Mouse (Mus musculus) limb, embryonic 12.5 days (tissue): ENCODE data around the gene Slc39a10. TPM values are rescaled to one million over a fixed set of nuclear protein-coding genes. Genes with fewer than 3 reads are reported as not detected.

Source experiments
- ATAC-seq: fragments of 200-750 bp; cut with Nextera tagmentation; 2 replicates; pipeline ENCODE4 v1.8.0; 2017; ENCODE audit warnings: low read depth, moderate TSS enrichment; ENCODE audit not compliant: insufficient number of reproducible peaks, insufficient read depth, low FRiP score, low TSS enrichment
- H3K27ac ChIP-seq: fragments of 300-500 bp; sonication (generic); 2 replicates; pipeline ENCODE4 v1.5.1; 2016; ENCODE audit warnings: mild to moderate bottlenecking, moderate library complexity
- H3K27me3 ChIP-seq: fragments of 300-500 bp; sonication (generic); 2 replicates; pipeline ENCODE4 v1.6.1; 2016; ENCODE audit warnings: mild to moderate bottlenecking, moderate library complexity
- H3K36me3 ChIP-seq: fragments of 300-500 bp; sonication (generic); 2 replicates; pipeline ENCODE4 v1.6.1; 2016; ENCODE audit warnings: mild to moderate bottlenecking, moderate library complexity
- H3K4me1 ChIP-seq: fragments of 300-500 bp; sonication (generic); replicated peaks from 2 replicates; pipeline ENCODE4 v1.6.1; 2016
- H3K4me2 ChIP-seq: fragments of 300-500 bp; sonication (generic); 2 replicates; pipeline ENCODE4 v1.6.1; 2016; ENCODE audit warnings: mild to moderate bottlenecking, moderate library complexity
- H3K4me3 ChIP-seq: fragments of 300-500 bp; sonication (generic); replicated peaks from 2 replicates; pipeline ENCODE4 v1.5.1; 2016; ENCODE audit warnings: mild to moderate bottlenecking
- H3K9ac ChIP-seq: fragments of 300-500 bp; sonication (generic); replicated peaks from 2 replicates; pipeline ENCODE4 v1.6.1; 2016; ENCODE audit warnings: mild to moderate bottlenecking, moderate library complexity
- H3K9me3 ChIP-seq: fragments of 300-500 bp; sonication (generic); 2 replicates; pipeline ENCODE4 v1.6.1; 2016; ENCODE audit warnings: mild to moderate bottlenecking, moderate library complexity
- WGBS: fragments of 180-500 bp; shearing (Covaris S2); methylation state at CpG from one replicate; pipeline ENCODE4 v1.1.7; 2016; 5-methylcytosine and 5-hydroxymethylcytosine counted together
- polyA plus RNA-seq: library from polyadenylated mRNA; unstranded; fragments of >200 nt; fragmentation: Nextera tagmentation; extraction: Ambion mirVana; gene quantifications from 2 replicates; pipeline ENCODE4 v1.2.1, GENCODE M21; 2016

Slc39a10 gene
- polyA plus RNA-seq: 58.5 and 59.6 TPM in 2 replicates

DNA sequence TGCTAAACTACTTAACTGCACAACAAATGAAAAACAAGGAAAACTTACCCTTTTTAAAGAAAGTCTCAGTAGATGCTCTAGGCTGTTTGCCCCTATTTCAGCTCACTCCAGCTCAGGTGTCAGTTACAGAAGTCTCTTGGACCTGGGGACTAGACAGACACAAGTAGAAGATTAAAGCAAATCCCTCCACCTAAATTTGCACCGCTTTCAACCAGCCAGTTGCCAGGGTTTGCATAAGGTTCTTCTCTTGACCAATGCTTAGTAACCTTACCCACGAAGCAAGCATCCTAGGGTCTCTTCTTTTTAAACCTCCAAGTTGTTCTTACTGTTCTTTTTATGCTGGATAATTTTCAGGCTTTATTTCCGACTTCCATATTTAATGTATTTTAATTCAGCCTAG lies at the start of gene Slc39a10:
Gene Slc39a10 (minus strand): TSS at position 101 of the 400 bp plus-strand sequence.
- no peak within 1 kb of the TSS for H3K4me2 ChIP-seq

DNA sequence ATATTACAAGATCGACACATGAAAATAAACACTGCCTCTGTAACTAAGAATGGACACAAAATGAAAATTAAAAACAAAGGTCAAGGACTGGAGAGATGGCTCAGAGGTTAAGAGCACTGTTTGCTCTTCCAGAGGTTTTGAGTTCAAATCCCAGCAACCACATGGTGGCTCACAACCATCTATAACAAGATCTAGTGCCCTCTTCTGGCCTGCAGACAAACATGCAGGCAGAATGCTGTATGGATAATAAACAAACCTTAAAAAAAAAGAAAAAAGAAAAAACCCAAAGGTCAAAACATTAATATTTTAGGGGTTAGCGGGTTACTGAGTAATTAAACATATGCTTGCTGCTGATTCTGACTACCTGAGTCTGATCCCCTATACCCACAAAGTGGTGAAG lies 46.6 kb upstream of the Slc39a10 start:
- Histone ChIP-seq H3K4me3 (no peak overlapping the region), H3K27ac (no peak overlapping the region), H3K27me3 (no peaks in the 10 kb centered on the region), H3K4me2 (no peak overlapping the region), H3K9ac (no peak overlapping the region), H3K36me3 (no peaks in the 10 kb centered on the region), H3K4me1 (no peaks in the 10 kb centered on the region), H3K9me3 (0 out of 2 replicates have a peak, but pooled peaks cover 7% of the 10 kb centered on the region)
- no peak for ATAC-seq
- WGBS: 84% methylated on average over 2 of the region's 2 CpGs

More for the DNA sequence above, at the start of gene Slc39a10:
- Histone ChIP-seq H3K9ac (no peak within 1 kb of the TSS), H3K4me1 (peaks cover 23% of the 10 kb centered on the region), H3K27ac (no peak within 1 kb of the TSS), H3K36me3 (no peaks in the 10 kb centered on the region), H3K4me3 (no peak within 1 kb of the TSS), H3K27me3 (no peaks in the 10 kb centered on the region), H3K9me3 (no peaks in the 10 kb centered on the region)
- ATAC-seq: no peak
- WGBS: 53% methylated on average over 3 of the region's 3 CpGs

GRCm38 (mm10) chr1:46937641-46938040 lies 45.0 kb upstream of the Slc39a10 start:
- 94% methylated on average over 2 of the region's 2 CpGs for WGBS

GRCm38 (mm10) chr1:46927104-46927503 lies 34.5 kb upstream of the Slc39a10 start:
- no peak for ATAC-seq
- no peak overlapping the region for H3K4me3 ChIP-seq

More at GRCm38 (mm10) chr1:46937641-46938040, 45.0 kb upstream of the Slc39a10 start:
- ATAC-seq: no peak
- no peak overlapping the region for H3K9ac ChIP-seq
- no peaks in the 10 kb centered on the region for H3K4me1 ChIP-seq
- 0 out of 2 replicates have a peak, but pooled peaks cover 7% of the 10 kb centered on the region for H3K9me3 ChIP-seq
- no peaks in the 10 kb centered on the region for H3K36me3 ChIP-seq
- no peaks in the 10 kb centered on the region for H3K27me3 ChIP-seq
- H3K4me3 ChIP-seq: no peak overlapping the region
- H3K27ac ChIP-seq: no peak overlapping the region
- H3K4me2 ChIP-seq: no peak overlapping the region

DNA sequence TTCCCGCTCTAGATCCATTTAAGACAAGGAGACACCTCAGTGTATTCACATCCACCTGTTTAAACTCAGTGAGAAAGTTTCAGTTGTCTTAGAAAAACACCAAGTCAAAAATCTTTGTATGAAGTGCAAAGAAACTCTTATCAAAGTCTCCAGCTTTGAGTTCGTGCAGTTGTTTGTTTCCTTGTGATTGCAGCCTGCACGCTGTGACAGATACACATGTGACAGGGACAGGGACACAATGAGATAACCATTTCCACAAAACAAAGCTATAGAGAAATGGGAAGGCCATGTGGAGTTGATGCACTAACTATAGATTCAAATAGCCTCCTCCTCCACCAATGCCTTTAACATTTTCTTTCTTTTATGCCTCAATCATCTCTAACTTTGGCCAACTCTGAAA lies 33.6 kb upstream of the Slc39a10 start:
- Histone ChIP-seq H3K9me3 (no peaks in the 10 kb centered on the region), H3K4me1 (no peaks in the 10 kb centered on the region), H3K4me2 (no peak overlapping the region), H3K4me3 (no peak overlapping the region), H3K36me3 (no peaks in the 10 kb centered on the region), H3K27ac (no peak overlapping the region), H3K27me3 (no peaks in the 10 kb centered on the region), H3K9ac (no peak overlapping the region)
- WGBS: 91% methylated on average over 3 of the region's 3 CpGs
- no peak for ATAC-seq

More at GRCm38 (mm10) chr1:46927104-46927503, 34.5 kb upstream of the Slc39a10 start:
- no peak overlapping the region for H3K4me2 ChIP-seq
- H3K27ac ChIP-seq: no peak overlapping the region
- H3K36me3 ChIP-seq: no peaks in the 10 kb centered on the region
- no peaks in the 10 kb centered on the region for H3K4me1 ChIP-seq
- H3K9me3 ChIP-seq: no peaks in the 10 kb centered on the region
- no peaks in the 10 kb centered on the region for H3K27me3 ChIP-seq
- H3K9ac ChIP-seq: no peak overlapping the region

GRCm38 (mm10) chr1:46924992-46925391 lies 32.3 kb upstream of the Slc39a10 start:
- ATAC-seq: no peak
- Histone ChIP-seq H3K4me3 (no peak overlapping the region), H3K9me3 (no peaks in the 10 kb centered on the region)

GRCm38 (mm10) chr1:46922904-46923303 lies 30.3 kb upstream of the Slc39a10 start:
- H3K9ac ChIP-seq: no peak overlapping the region
- H3K27me3 ChIP-seq: no peaks in the 10 kb centered on the region
- H3K4me3 ChIP-seq: no peak overlapping the region
- 89% methylated on average over 7 of the region's 7 CpGs for whole genome bisulfite sequencing
- no peak overlapping the region for H3K27ac ChIP-seq
- no peak for ATAC-seq
- H3K4me1 ChIP-seq: no peaks in the 10 kb centered on the region
- no peaks in the 10 kb centered on the region for H3K9me3 ChIP-seq
- no peak overlapping the region for H3K4me2 ChIP-seq
- H3K36me3 ChIP-seq: no peaks in the 10 kb centered on the region

More at GRCm38 (mm10) chr1:46924992-46925391, 32.3 kb upstream of the Slc39a10 start:
- H3K36me3 ChIP-seq: no peaks in the 10 kb centered on the region
- H3K27me3 ChIP-seq: no peaks in the 10 kb centered on the region
- no peaks in the 10 kb centered on the region for H3K4me1 ChIP-seq
- no peak overlapping the region for H3K27ac ChIP-seq
- no peak overlapping the region for H3K9ac ChIP-seq
- H3K4me2 ChIP-seq: no peak overlapping the region

DNA sequence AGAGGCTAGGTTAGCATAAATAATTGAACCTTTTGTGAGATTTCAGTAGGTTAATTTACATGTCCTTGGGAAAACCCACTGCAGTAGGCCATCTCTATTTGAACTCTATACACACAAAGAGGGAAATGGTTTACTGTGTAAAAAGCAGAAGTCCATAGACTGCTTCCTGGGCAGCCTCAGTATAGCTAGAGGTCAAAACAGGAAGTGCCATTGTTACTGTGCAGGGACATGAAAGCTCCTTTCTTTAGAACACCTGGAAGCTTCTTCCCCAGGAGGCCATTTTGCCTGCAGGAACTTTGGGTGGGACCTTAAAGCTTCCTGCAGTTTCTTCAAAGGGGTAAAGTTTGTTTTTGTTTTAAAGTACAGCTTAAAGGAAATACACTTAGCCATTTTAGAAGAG lies 29.0 kb upstream of the Slc39a10 start:
- Histone ChIP-seq H3K9me3 (no peaks in the 10 kb centered on the region), H3K36me3 (no peaks in the 10 kb centered on the region), H3K9ac (no peak overlapping the region), H3K27ac (no peak overlapping the region), H3K4me2 (no peak overlapping the region), H3K27me3 (no peaks in the 10 kb centered on the region), H3K4me1 (no peaks in the 10 kb centered on the region), H3K4me3 (no peak overlapping the region)
- no peak for ATAC-seq

DNA sequence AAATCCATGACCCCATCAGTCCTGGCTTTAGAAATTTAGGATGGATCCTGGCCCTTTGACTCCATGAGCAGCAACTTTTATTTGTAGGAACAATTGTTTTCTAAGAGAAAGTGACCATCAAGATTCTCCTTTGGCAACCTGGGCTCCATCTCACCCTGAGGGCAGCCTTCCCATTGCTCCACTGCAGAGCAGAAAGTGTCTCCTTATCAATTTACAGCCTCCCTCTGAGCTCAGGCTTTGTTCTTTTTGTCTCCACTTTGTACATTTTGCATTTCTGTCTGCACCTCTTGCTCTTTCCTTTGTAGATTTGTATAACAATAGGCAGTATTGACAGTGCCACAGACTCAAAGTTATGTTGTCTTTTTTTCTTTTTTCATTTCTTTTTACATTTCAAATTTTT lies 23.6 kb upstream of the Slc39a10 start:
- Histone ChIP-seq H3K27ac (no peak overlapping the region), H3K4me2 (no peak overlapping the region), H3K9me3 (peaks cover 3% of the 10 kb centered on the region; the same call in 1 of the 2 replicates), H3K4me1 (no peaks in the 10 kb centered on the region), H3K9ac (no peak overlapping the region), H3K27me3 (no peaks in the 10 kb centered on the region), H3K36me3 (no peaks in the 10 kb centered on the region), H3K4me3 (no peak overlapping the region)
- ATAC-seq: no peak

- no peak for ATAC-seq
- Histone ChIP-seq H3K4me3 (no peak overlapping the region), H3K9me3 (peaks cover 3% of the 10 kb centered on the region; the same call in 1 of the 2 replicates), H3K27ac (no peak overlapping the region), H3K36me3 (no peaks in the 10 kb centered on the region), H3K4me1 (no peaks in the 10 kb centered on the region), H3K27me3 (no peaks in the 10 kb centered on the region), H3K4me2 (no peak overlapping the region), H3K9ac (no peak overlapping the region)
- 61% methylated on average over 1 of the region's 1 CpGs for whole genome bisulfite sequencing
These were observed 21.7 kb upstream of the Slc39a10 start for GRCm38 (mm10) chr1:46914349-46914748.

GRCm38 (mm10) chr1:46912506-46913156 lies 20.0 kb upstream of the Slc39a10 start:
- H3K27me3 ChIP-seq: no peaks in the 10 kb centered on the region
- H3K4me3 ChIP-seq: no peak overlapping the region
- H3K9me3 ChIP-seq: peaks cover 3% of the 10 kb centered on the region; the same call in 1 of the 2 replicates
- no peaks in the 10 kb centered on the region for H3K36me3 ChIP-seq
- no peak for ATAC-seq
- H3K4me1 ChIP-seq: peaks cover 4% of the 10 kb centered on the region; the same call in 1 of the 2 replicates
- H3K9ac ChIP-seq: no peak overlapping the region
- WGBS: 85% methylated on average over 1 of the region's 1 CpGs
- H3K27ac ChIP-seq: no peak overlapping the region
- H3K4me2 ChIP-seq: no peak overlapping the region

DNA sequence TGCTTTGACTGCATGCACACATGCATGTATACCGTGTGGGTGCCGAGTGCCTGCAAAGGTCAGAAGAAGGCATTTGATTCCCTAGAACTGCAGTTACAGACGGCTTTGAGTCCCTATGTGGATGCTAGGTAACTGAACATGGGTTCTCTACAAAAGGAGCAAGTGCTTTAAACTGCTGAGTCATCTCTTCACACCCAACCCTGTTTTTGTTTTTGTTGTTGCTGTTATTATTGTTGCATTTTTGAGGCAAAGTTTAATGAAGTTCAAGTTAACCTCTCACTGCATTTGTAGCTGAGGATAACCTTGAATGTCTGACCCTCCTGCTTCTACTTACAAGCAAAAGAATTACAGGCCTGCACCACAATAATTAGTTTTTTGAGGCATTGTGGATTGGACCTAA lies 17.5 kb upstream of the Slc39a10 start:
- H3K4me3 ChIP-seq: no peak overlapping the region
- 81% methylated on average over 3 of the region's 3 CpGs for WGBS
- no peak for ATAC-seq

More for the DNA sequence above, 17.5 kb upstream of the Slc39a10 start:
- no peak overlapping the region for H3K4me2 ChIP-seq
- H3K4me1 ChIP-seq: peaks cover 4% of the 10 kb centered on the region; the same call in 1 of the 2 replicates
- H3K9me3 ChIP-seq: peaks cover 3% of the 10 kb centered on the region; the same call in 1 of the 2 replicates
- H3K27me3 ChIP-seq: no peaks in the 10 kb centered on the region
- no peaks in the 10 kb centered on the region for H3K36me3 ChIP-seq
- no peak overlapping the region for H3K9ac ChIP-seq
- H3K27ac ChIP-seq: no peak overlapping the region
